Mouse (Mus musculus): ENCODE results near the gene Olfr1444.

Olfr1444 gene

GRCm38 (mm10) chr19:12856983-12857382, at the start of gene Olfr1444:
Olfr1444 (plus strand) TSS chr19:12857283.
- DNase-seq, result no peak

GRCm38 (mm10) chr19:12812644-12813364, 44.3 kb upstream of the Olfr1444 start:
- DNase-seq, result no peak

- no peak for DNase-seq
These were observed 43.2 kb upstream of the Olfr1444 start for GRCm38 (mm10) chr19:12813883-12814282.

GRCm38 (mm10) chr19:12818507-12818906, 38.6 kb upstream of the Olfr1444 start:
- no peak for DNase-seq

GRCm38 (mm10) chr19:12820383-12820782, 36.7 kb upstream of the Olfr1444 start:
- DNase-seq, result no peak

GRCm38 (mm10) chr19:12824549-12824948, 32.5 kb upstream of the Olfr1444 start:
- DNase-seq, result peak in 1 of 2 experiments; percentile 17

GRCm38 (mm10) chr19:12830823-12831430, 26.2 kb upstream of the Olfr1444 start:
- no peak for DNase-seq

- DNase-seq, result no peak
These were observed 25.5 kb upstream of the Olfr1444 start for GRCm38 (mm10) chr19:12831559-12831958.

GRCm38 (mm10) chr19:12833625-12834024, 23.5 kb upstream of the Olfr1444 start:
- DNase-seq, result peak in 1 of 2 experiments; percentile 25

- DNase-seq, result no peak
These were observed 18.6 kb upstream of the Olfr1444 start for GRCm38 (mm10) chr19:12838507-12838906.

- no peak for DNase-seq
These were observed 10.7 kb upstream of the Olfr1444 start, which contains the start of gene Gm5244 for GRCm38 (mm10) chr19:12846382-12846781. Gm5244 (plus strand) TSS chr19:12846682.

GRCm38 (mm10) chr19:12883555-12883954, 26.5 kb downstream of the Olfr1444 start, which contains the start of gene Olfr1445:
Olfr1445 (plus strand) TSS chr19:12883855.
- no peak for DNase-seq

- DNase-seq, result no peak
These were observed 36.3 kb downstream of the Olfr1444 start, which contains the start of gene Olfr1446 for GRCm38 (mm10) chr19:12893424-12893823. Olfr1446 (minus strand) TSS chr19:12893524.

GRCm38 (mm10) chr19:12903643-12904042, 46.6 kb downstream of the Olfr1444 start, which contains the start of gene Olfr1447:
Olfr1447 (minus strand) TSS chr19:12903743.
- DNase-seq, result no peak

Measured in thymus, adult 18-20 months (tissue).